ENCODE assay signal across 8 mouse cellular contexts in the genomic region with DNA sequence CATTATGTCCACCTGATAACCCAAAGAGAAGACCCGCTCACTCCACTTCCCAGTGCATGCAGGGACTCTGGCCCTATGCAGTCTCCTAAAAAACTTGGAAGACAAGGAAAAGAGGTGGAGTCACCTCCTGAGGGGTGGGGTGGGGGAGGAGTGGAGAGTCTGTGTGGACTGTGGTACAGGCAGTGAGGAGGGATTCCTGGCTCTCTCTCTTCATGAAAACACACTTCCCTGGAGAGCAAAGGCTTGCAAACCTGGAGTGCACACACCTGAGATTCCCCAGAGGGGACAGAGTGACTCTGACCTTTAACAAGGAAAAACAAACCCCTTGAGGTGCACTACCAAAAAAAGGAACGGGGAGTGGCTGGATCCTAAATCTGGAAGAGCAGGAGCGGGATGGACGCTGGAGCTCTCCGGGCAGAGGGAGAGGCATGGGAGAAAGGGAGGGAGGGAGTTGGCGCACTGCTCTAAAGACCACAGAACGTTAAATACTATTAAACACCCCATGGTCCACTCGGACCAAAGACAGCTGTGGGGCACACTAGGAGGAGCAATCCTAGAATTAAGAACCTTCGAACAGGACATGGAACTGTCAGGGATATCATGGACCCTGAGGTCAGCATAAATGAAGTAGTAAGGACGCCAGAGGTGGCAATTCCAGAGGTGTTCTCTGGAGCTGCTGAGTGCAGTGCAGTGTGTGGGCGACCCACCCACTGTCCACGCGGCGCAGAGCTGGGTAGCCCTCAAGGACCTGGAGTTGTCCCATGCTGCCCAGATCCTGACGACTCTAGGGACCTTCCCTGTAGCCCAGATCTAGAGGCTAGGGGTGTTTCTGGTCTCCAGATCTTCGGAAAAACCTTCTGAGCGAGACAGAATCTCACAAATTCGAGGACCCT. TPM values are rescaled to one million over a fixed set of nuclear protein-coding genes. Genes with fewer than 3 reads are reported as not detected.
A peak's percentile ranks its signal among the peaks of the same experiment; 100 is the strongest.
DNase-seq lines count a peak whose midpoint lies in the region; ATAC-seq and TF ChIP-seq lines count a peak whose summit lies in the region.

No protein-coding gene starts in this region.

- no peak for TF ChIP-seq CTCF in gastrocnemius, adult 2 months (IDR thresholded peaks at IDR 0.05)
- no peak for TF ChIP-seq CTCF in C2C12 (IDR thresholded peaks at IDR 0.05; ENCODE audit: control insufficient read depth, insufficient read depth, insufficient read length)
- no peak for TF ChIP-seq CTCF in forebrain, postnatal 0 days (IDR thresholded peaks at IDR 0.05; ENCODE audit: low read depth)

- H3K9ac ChIP-seq in forebrain, postnatal 0 days: peak overlapping the region; percentile 87
- peak overlapping the region; percentile 83 for H3K9ac ChIP-seq in lung, embryonic 15.5 days

- peaks cover 59% of the 10 kb centered on the region for H3K79me2 ChIP-seq in C2C12 (ENCODE audit: control insufficient read depth, insufficient read depth)

- peak overlapping the region; percentile 70 for H3K27ac ChIP-seq in gastrocnemius, adult 2 months
- no peak overlapping the region for H3K27ac ChIP-seq in forebrain, postnatal 0 days (ENCODE audit: low read depth, low read length)
- H3K27ac ChIP-seq in lung, embryonic 15.5 days: peak overlapping the region; percentile 71

- peaks cover 3% of the 10 kb centered on the region for H3K36me3 ChIP-seq in C2C12 (ENCODE audit: control insufficient read depth, insufficient read depth)
- H3K36me3 ChIP-seq in forebrain, postnatal 0 days (ENCODE audit: insufficient read depth): no peaks in the 10 kb centered on the region
- no peaks in the 10 kb centered on the region for H3K36me3 ChIP-seq in lung, embryonic 15.5 days

- H3K27me3 ChIP-seq in C2C12 (ENCODE audit: control insufficient read depth, insufficient read depth, insufficient read length): no peaks in the 10 kb centered on the region
- H3K27me3 ChIP-seq in forebrain, postnatal 0 days (ENCODE audit: insufficient read depth, low read length): peaks cover 3% of the 10 kb centered on the region; the same call in 1 of the 2 replicates
- H3K27me3 ChIP-seq in lung, embryonic 15.5 days: peaks cover 5% of the 10 kb centered on the region; the same call in 1 of the 2 replicates

- intact Hi-C loops in gastrocnemius, adult 2 months (cut with DNase I): loop anchor here (2.0 kb wide), 1 partner anchor 414 kb away; no protein-coding TSS in a partner anchor

- no peak for DNase-seq in gastrocnemius, adult 2 months
- no peak for DNase-seq in gastrocnemius, postnatal 25 days
- DNase-seq in forebrain, postnatal 0 days: no peak
- no peak for DNase-seq in spleen, postnatal 36 days (ENCODE audit: low spot score in 2 of 2)
- DNase-seq in right cerebral cortex, postnatal 14 days: no peak

- H3K4me2 ChIP-seq in forebrain, postnatal 0 days (ENCODE audit: low read depth): peak overlapping the region; percentile 100
- H3K4me2 ChIP-seq in lung, embryonic 15.5 days: peak overlapping the region; percentile 99

- peaks cover 26% of the 10 kb centered on the region for H3K79me3 ChIP-seq in C2C12 (ENCODE audit: low read depth)

- no peaks in the 10 kb centered on the region for H3K9me3 ChIP-seq in forebrain, postnatal 0 days (ENCODE audit: low read length)
- H3K9me3 ChIP-seq in lung, embryonic 15.5 days: no peaks in the 10 kb centered on the region

- no peak for ATAC-seq in forebrain, postnatal 0 days
- ATAC-seq in lung, embryonic 15.5 days (ENCODE audit: borderline replicate concordance, extremely low read depth, low FRiP score, low TSS enrichment): peak; percentile 29; the same call in 1 of the 2 replicates
- no peak for ATAC-seq in megakaryocyte progenitor cell, adult 5-6 weeks (replicated peaks; ENCODE audit: poor library complexity)

- H3K4me3 ChIP-seq in gastrocnemius, adult 2 months: peak overlapping the region; percentile 81
- peak overlapping the region; percentile 66 for H3K4me3 ChIP-seq in C2C12 (ENCODE audit: insufficient read depth, poor library complexity, severe bottlenecking)
- H3K4me3 ChIP-seq in forebrain, postnatal 0 days (ENCODE audit: low read depth, low read length): peak overlapping the region; percentile 75
- H3K4me3 ChIP-seq in lung, embryonic 15.5 days: peak overlapping the region; percentile 60

- H3K4me1 ChIP-seq in forebrain, postnatal 0 days (ENCODE audit: insufficient read depth): peaks cover 17% of the 10 kb centered on the region; the same call in 1 of the 2 replicates
- peaks cover 59% of the 10 kb centered on the region for H3K4me1 ChIP-seq in lung, embryonic 15.5 days

- H3ac ChIP-seq in C2C12 (ENCODE audit: control insufficient read depth, insufficient read length, low read depth): peak overlapping the region; percentile 68

- WGBS in forebrain, postnatal 0 days: 6% methylated on average over 18 of the region's 18 CpGs
- 4% methylated on average over 18 of the region's 18 CpGs for WGBS in lung, embryonic 15.5 days

TF ChIP-seq in C2C12, 6 proteins besides CTCF, POLR2A, EP300 and RAD21:
- no peak for TF ChIP-seq USF1 (IDR thresholded peaks at IDR 0.05; ENCODE audit: low read depth)
- no peak for TF ChIP-seq CEBPB (IDR thresholded peaks at IDR 0.05; ENCODE audit: low read depth)
- no peak for TF ChIP-seq FOSL1 (IDR thresholded peaks at IDR 0.05; ENCODE audit: insufficient read depth, low read length, poor library complexity, severe bottlenecking)
- no peak for TF ChIP-seq MYOG (IDR thresholded peaks at IDR 0.05; ENCODE audit: control insufficient read depth, extremely low read depth, insufficient read length)
- no peak for TF ChIP-seq MYOD1 (IDR thresholded peaks at IDR 0.05; ENCODE audit: control insufficient read depth, insufficient read length, low read depth)
TF ChIP-seq in C2C12: peak in this region for 0.

RNA-seq across cellular contexts. Expression of a gene that starts 1.2 kb away (rescaled TPM):
- 1 to 10 TPM in 1 of 2 experiments, under 1 TPM in 1; 0.94 to 2.3 TPM for total RNA-seq in gastrocnemius, adult 2 months (2021)
- 1 to 10 TPM; 2.2 to 4.3 TPM for total RNA-seq in gastrocnemius, postnatal 25 days (2021)
- polyA plus RNA-seq in C2C12 (2012; fragmentation: generic; extraction: Trizol): 67.7 TPM
- total RNA-seq in forebrain, postnatal 0 days (2014; rRNA removed): 20.0 and 29.8 TPM in 2 replicates
- polyA plus RNA-seq in forebrain, postnatal 0 days (2015; fragmentation: Nextera tagmentation; extraction: Ambion mirVana): 5.3 and 10.0 TPM in 2 replicates
- 19.6 and 21.2 TPM in 2 replicates for polyA plus RNA-seq in lung, embryonic 15.5 days (2015; fragmentation: Nextera tagmentation; extraction: Ambion mirVana)
- total RNA-seq in megakaryocyte progenitor cell, adult 5-6 weeks (2015): not detected in 2 replicates
- total RNA-seq in megakaryocyte progenitor cell, adult 5-6 weeks (2017): not detected in 2 replicates
